Mouse (Mus musculus): ENCODE data around the gene Il25.

DNA sequence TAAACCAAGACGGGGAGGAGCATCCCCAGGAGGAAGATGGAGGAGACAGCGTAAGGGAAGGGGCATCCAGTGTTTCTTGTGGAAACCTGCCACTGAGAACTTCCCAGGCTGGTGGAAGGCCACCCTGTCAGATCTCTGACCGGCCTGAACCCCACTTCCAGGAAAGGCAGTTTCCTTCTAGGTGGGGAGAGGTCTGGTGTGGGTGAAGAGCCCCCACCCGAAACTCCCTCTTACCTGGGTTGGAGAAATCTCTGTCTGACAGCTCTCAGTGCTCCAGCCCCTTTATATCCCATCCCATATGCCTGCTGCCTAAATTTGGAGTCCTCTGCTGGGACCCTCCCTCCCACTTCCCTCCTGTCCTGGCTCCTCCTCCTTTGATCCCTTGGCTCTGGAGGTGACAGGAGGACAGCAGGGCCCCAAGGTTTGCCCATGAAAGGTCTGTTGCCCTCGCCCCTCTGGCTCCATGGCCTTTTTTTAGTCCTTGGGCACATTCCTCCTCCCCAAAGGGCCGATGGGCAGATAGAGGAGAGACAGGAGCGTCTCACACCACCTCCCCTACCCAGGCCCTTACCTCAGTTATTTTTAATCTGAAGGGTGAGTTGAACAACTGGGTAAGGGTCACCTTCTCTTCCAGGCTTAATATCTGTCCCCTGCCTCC lies 34.0 kb downstream of the Il25 start, which contains the start of gene Myh6:
- TF ChIP-seq POLR2A (IDR thresholded peaks at IDR 0.05; ENCODE audit: extremely low read depth, insufficient read depth, low read length) (no peak), CTCF (IDR thresholded peaks at IDR 0.05; ENCODE audit: extremely low read depth, insufficient read depth, low read length) (no peak)

All from cortical plate, adult 2 months (tissue).